In the genomic region with DNA sequence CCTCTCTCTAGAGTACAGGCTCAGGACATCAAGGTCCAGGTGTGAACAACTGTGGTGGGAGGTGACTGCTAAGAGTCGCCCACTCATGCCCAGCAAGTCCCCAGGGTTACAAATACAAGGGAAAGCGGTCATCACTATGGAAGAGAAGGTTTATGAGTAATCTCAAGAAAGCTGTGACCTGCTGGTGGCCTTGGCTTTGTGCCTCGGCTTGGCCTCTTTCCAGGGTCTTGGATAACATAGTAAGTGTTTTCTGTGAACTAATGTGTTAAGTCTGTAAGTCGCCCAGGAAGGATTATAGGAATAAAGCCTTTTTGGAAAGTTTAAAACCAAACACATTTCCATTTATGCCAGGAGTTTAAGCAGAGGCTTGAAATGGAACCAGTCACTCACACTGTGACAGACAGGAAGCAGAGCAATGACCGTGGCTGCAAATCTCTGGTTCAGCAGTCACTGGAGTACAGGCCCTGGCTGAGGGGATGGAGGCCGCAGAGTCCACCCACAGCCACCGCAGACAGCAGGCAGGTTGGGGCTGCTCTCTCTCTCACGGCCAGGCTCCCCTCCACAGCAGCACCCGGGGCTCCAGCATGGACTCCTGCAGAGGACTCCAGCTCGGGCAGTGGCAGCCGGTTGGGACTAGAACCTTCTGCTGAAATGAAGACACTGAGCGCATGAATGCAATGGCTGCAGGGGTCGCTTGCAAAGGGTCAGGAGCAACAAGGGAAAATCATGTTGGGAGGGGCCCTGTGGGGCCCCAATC, we compare ENCODE assay signal across 10 mouse cellular contexts. TPM values are rescaled to one million over a fixed set of nuclear protein-coding genes. Genes with fewer than 3 reads are reported as not detected.
DNase-seq lines count a peak whose midpoint lies in the region; ATAC-seq lines count a peak whose summit lies in the region.
"Had no signal": no experiment of that assay in that cellular context is flagged by ENCODE, and none has a peak within 500 bp of the region (broad histone marks: within the 10 kb centered on the region; RNA-seq: fewer than 3 reads in every experiment).

No protein-coding gene starts in this region.

- DNase-seq in heart, adult 8-10 months (ENCODE audit: low spot score): no peak
- peak; percentile 63 for DNase-seq in NIH3T3 (ENCODE audit: low read depth)
- DNase-seq in kidney, postnatal 14 days: peak; percentile 82
- no peak for DNase-seq in embryo, embryonic 10.5 days (ENCODE audit: low spot score)
- no peak for DNase-seq in midbrain, embryonic 14.5 days
- DNase-seq: layer of hippocampus, postnatal 36 days had no signal

- H3K4me2 ChIP-seq in heart, embryonic 11.5 days: no peak overlapping the region
- no peak overlapping the region for H3K4me2 ChIP-seq in midbrain, embryonic 15.5 days
- no peak overlapping the region for H3K4me2 ChIP-seq in midbrain, embryonic 14.5 days (ENCODE audit: low read length)

- WGBS in heart, embryonic 11.5 days (ENCODE audit: insufficient replicate concordance): 64% methylated on average over 13 of the region's 13 CpGs
- WGBS in midbrain, embryonic 15.5 days: 72% methylated on average over 13 of the region's 13 CpGs
- 75% methylated on average over 13 of the region's 13 CpGs for WGBS in midbrain, embryonic 14.5 days

- no peaks in the 10 kb centered on the region for H3K27me3 ChIP-seq in heart, embryonic 11.5 days (ENCODE audit: control insufficient read depth, insufficient read depth, low read length)
- no peaks in the 10 kb centered on the region for H3K27me3 ChIP-seq in midbrain, embryonic 15.5 days (replicated peaks)
- no peaks in the 10 kb centered on the region for H3K27me3 ChIP-seq in midbrain, embryonic 14.5 days (ENCODE audit: control insufficient read depth, insufficient read depth, low read length)

- peaks cover 27% of the 10 kb centered on the region for H3K4me1 ChIP-seq in heart, embryonic 11.5 days (ENCODE audit: control insufficient read depth, insufficient read depth, low read length)
- H3K4me1 ChIP-seq in brown adipose tissue, adult 24 weeks (ENCODE audit: control insufficient read depth, insufficient read depth, insufficient read length, low read length): no peaks in the 10 kb centered on the region
- no peaks in the 10 kb centered on the region; the same call in 1 of the 2 replicates for H3K4me1 ChIP-seq in midbrain, embryonic 15.5 days
- H3K4me1 ChIP-seq in midbrain, embryonic 14.5 days (ENCODE audit: control insufficient read depth, insufficient read depth, low read length): no peaks in the 10 kb centered on the region

- no peak for ATAC-seq in heart, embryonic 11.5 days (replicated peaks; ENCODE audit: insufficient number of reproducible peaks, low FRiP score, low TSS enrichment)
- no peak for ATAC-seq in midbrain, embryonic 15.5 days (replicated peaks)
- no peak for ATAC-seq in midbrain, embryonic 14.5 days (ENCODE audit: low FRiP score, low TSS enrichment)

- H3K9me3 ChIP-seq in heart, embryonic 11.5 days (replicated peaks; ENCODE audit: control insufficient read depth, low read length): no peaks in the 10 kb centered on the region
- H3K9me3 ChIP-seq in midbrain, embryonic 15.5 days: no peaks in the 10 kb centered on the region
- no peaks in the 10 kb centered on the region for H3K9me3 ChIP-seq in midbrain, embryonic 14.5 days (ENCODE audit: control insufficient read depth, low read length)
- H3K9me3 ChIP-seq: midbrain, embryonic 10.5 days had no signal

- no peak overlapping the region for H3K4me3 ChIP-seq in heart, embryonic 11.5 days (ENCODE audit: low read depth, low read length)
- H3K4me3 ChIP-seq in brown adipose tissue, adult 24 weeks (ENCODE audit: insufficient read depth, low read depth, low read length): no peak overlapping the region
- H3K4me3 ChIP-seq in midbrain, embryonic 15.5 days: no peak overlapping the region
- H3K4me3 ChIP-seq in midbrain, embryonic 14.5 days (replicated peaks; ENCODE audit: low read depth, low read length): no peak overlapping the region
- H3K4me3 ChIP-seq: midbrain, embryonic 10.5 days had no signal

- peak overlapping the region; percentile 58 for H3K9ac ChIP-seq in heart, embryonic 11.5 days (ENCODE audit: low read depth, low read length)
- no peak overlapping the region for H3K9ac ChIP-seq in midbrain, embryonic 15.5 days
- H3K9ac ChIP-seq in midbrain, embryonic 14.5 days (replicated peaks; ENCODE audit: low read length): no peak overlapping the region

- H3K27ac ChIP-seq in heart, embryonic 11.5 days (ENCODE audit: low read depth, low read length): peak overlapping the region; percentile 77
- H3K27ac ChIP-seq in brown adipose tissue, adult 24 weeks (replicated peaks; ENCODE audit: low read depth, low read length): peak overlapping the region; percentile 13; the same call in 1 of the 2 replicates
- no peak overlapping the region for H3K27ac ChIP-seq in midbrain, embryonic 15.5 days
- H3K27ac ChIP-seq in midbrain, embryonic 14.5 days (replicated peaks; ENCODE audit: low read depth, low read length): no peak overlapping the region
- H3K27ac ChIP-seq: midbrain, embryonic 10.5 days had no signal

- H3K36me3 ChIP-seq in heart, embryonic 11.5 days (ENCODE audit: control insufficient read depth, insufficient read depth, low read length): peaks cover 17% of the 10 kb centered on the region
- peaks cover 22% of the 10 kb centered on the region; the same call in 1 of the 2 replicates for H3K36me3 ChIP-seq in midbrain, embryonic 15.5 days (replicated peaks)
- H3K36me3 ChIP-seq in midbrain, embryonic 14.5 days (ENCODE audit: control insufficient read depth, insufficient read depth, low read length): peaks cover 62% of the 10 kb centered on the region

RNA-seq across cellular contexts. Expression of gene Gm10570, which starts 7.5 kb away (rescaled TPM):
- 0.82 TPM in 1 of 2 replicates, not detected in the other for polyA plus RNA-seq in heart, embryonic 11.5 days (2014; fragmentation: Nextera tagmentation; extraction: Ambion mirVana)
- total RNA-seq in heart, adult 8-10 months (2022): under 1 TPM in 1 of 4 experiments, not detected in 3; 0.91 TPM
- polyA plus RNA-seq in brown adipose tissue, adult 24 weeks (2012; ENCODE audit: insufficient read depth, insufficient read length, missing spikeins): 2.1 TPM in 1 of 2 replicates, not detected in the other
- polyA plus RNA-seq in midbrain, embryonic 15.5 days (2015; fragmentation: Nextera tagmentation; extraction: Ambion mirVana): 1.0 and 1.4 TPM in 2 replicates
- 0.65 TPM in 1 of 2 replicates, not detected in the other for polyA plus RNA-seq in midbrain, embryonic 14.5 days (2014; fragmentation: Nextera tagmentation; extraction: Ambion mirVana)
- polyA plus RNA-seq: midbrain, embryonic 10.5 days had no signal

RNA-seq across cellular contexts. Expression of gene Fabp3, which starts 7.6 kb away (rescaled TPM):
- polyA plus RNA-seq in heart, embryonic 11.5 days (2014; fragmentation: Nextera tagmentation; extraction: Ambion mirVana): 514 and 562 TPM in 2 replicates
- total RNA-seq in heart, adult 8-10 months (2022): 1,000 to 10,000 TPM; 6,025 to 7,484 (median 6,750) TPM
- 1,247 and 2,143 TPM in 2 replicates for polyA plus RNA-seq in brown adipose tissue, adult 24 weeks (2012; ENCODE audit: insufficient read depth, insufficient read length, missing spikeins)
- 216 and 230 TPM in 2 replicates for polyA plus RNA-seq in midbrain, embryonic 15.5 days (2015; fragmentation: Nextera tagmentation; extraction: Ambion mirVana)
- polyA plus RNA-seq in midbrain, embryonic 14.5 days (2014; fragmentation: Nextera tagmentation; extraction: Ambion mirVana): 170 and 260 TPM in 2 replicates

RNA-seq across cellular contexts. Expression of gene Serinc2, which starts 36.9 kb away (rescaled TPM):
- 10.8 and 11.6 TPM in 2 replicates for polyA plus RNA-seq in heart, embryonic 11.5 days (2014; fragmentation: Nextera tagmentation; extraction: Ambion mirVana)
- total RNA-seq in heart, adult 8-10 months (2022): 1 to 10 TPM; 1.9 to 3.7 (median 2.6) TPM
- polyA plus RNA-seq in brown adipose tissue, adult 24 weeks (2012; ENCODE audit: insufficient read depth, insufficient read length, missing spikeins): 1.6 and 2.3 TPM in 2 replicates
- polyA plus RNA-seq in midbrain, embryonic 15.5 days (2015; fragmentation: Nextera tagmentation; extraction: Ambion mirVana): 42.9 and 50.3 TPM in 2 replicates
- polyA plus RNA-seq in midbrain, embryonic 14.5 days (2014; fragmentation: Nextera tagmentation; extraction: Ambion mirVana): 49.2 and 52.1 TPM in 2 replicates

RNA-seq across cellular contexts. Expression of gene Zcchc17, which starts 43.8 kb away (rescaled TPM):
- 50.9 and 56.5 TPM in 2 replicates for polyA plus RNA-seq in heart, embryonic 11.5 days (2014; fragmentation: Nextera tagmentation; extraction: Ambion mirVana)
- 10 to 100 TPM; 24.2 to 35.4 (median 29.0) TPM for total RNA-seq in heart, adult 8-10 months (2022)
- 31.0 and 36.4 TPM in 2 replicates for polyA plus RNA-seq in brown adipose tissue, adult 24 weeks (2012; ENCODE audit: insufficient read depth, insufficient read length, missing spikeins)
- polyA plus RNA-seq in midbrain, embryonic 15.5 days (2015; fragmentation: Nextera tagmentation; extraction: Ambion mirVana): 83.5 and 84.1 TPM in 2 replicates
- 98.7 and 101 TPM in 2 replicates for polyA plus RNA-seq in midbrain, embryonic 14.5 days (2014; fragmentation: Nextera tagmentation; extraction: Ambion mirVana)

RNA-seq across cellular contexts. Expression of gene Snrnp40, which starts 44.0 kb away (rescaled TPM):
- 87.0 and 94.0 TPM in 2 replicates for polyA plus RNA-seq in heart, embryonic 11.5 days (2014; fragmentation: Nextera tagmentation; extraction: Ambion mirVana)
- total RNA-seq in heart, adult 8-10 months (2022): 10 to 100 TPM; 12.8 to 17.2 (median 16.7) TPM
- 9.3 and 10.9 TPM in 2 replicates for polyA plus RNA-seq in brown adipose tissue, adult 24 weeks (2012; ENCODE audit: insufficient read depth, insufficient read length, missing spikeins)
- polyA plus RNA-seq in midbrain, embryonic 15.5 days (2015; fragmentation: Nextera tagmentation; extraction: Ambion mirVana): 106 and 110 TPM in 2 replicates
- 98.8 and 113 TPM in 2 replicates for polyA plus RNA-seq in midbrain, embryonic 14.5 days (2014; fragmentation: Nextera tagmentation; extraction: Ambion mirVana)

Comparison
In these comparisons a context has a peak if more than half of its experiments do, and no peak if none do; other contexts are left out.
1. H3K27ac ChIP-seq: peak in heart, embryonic 11.5 days (single experiment) and brown adipose tissue, adult 24 weeks (single experiment); none in midbrain, embryonic 15.5 days (single experiment) and midbrain, embryonic 14.5 days (single experiment).
2. DNase-seq: peak in NIH3T3 (single experiment) and kidney, postnatal 14 days (single experiment); none in heart, adult 8-10 months (single experiment), embryo, embryonic 10.5 days (single experiment) and midbrain, embryonic 14.5 days (single experiment).